Mouse (Mus musculus) neural tube, embryonic 11.5 days (tissue): ENCODE results near the gene Stk38. TPM values are rescaled to one million over a fixed set of nuclear protein-coding genes. Genes with fewer than 3 reads are reported as not detected.

ENCODE experiments used
- ATAC-seq: fragments of 200-750 bp; cut with Nextera tagmentation; 2 replicates; pipeline ENCODE4 v1.8.0; 2017; ENCODE audit warnings: moderate number of reproducible peaks, mild to moderate bottlenecking, moderate TSS enrichment, moderate library complexity; ENCODE audit not compliant: insufficient read depth, low FRiP score, low TSS enrichment
- DNase-seq: peaks from one replicate; pipeline ENCODE4 v3.0.0-alpha.2; 2015; ENCODE audit warnings: low spot score
- H3K27ac ChIP-seq: fragments of 300-500 bp; sonication (generic); 2 replicates; pipeline ENCODE4 v1.5.1; 2014; ENCODE audit warnings: low read depth, mild to moderate bottlenecking, low read length
- H3K27me3 ChIP-seq: fragments of 300-500 bp; sonication (generic); 2 replicates; pipeline ENCODE4 v1.6.1; 2014; ENCODE audit warnings: mild to moderate bottlenecking, low read length, mixed read lengths; ENCODE audit not compliant: control insufficient read depth, insufficient read depth
- H3K36me3 ChIP-seq: fragments of 300-500 bp; sonication (generic); 2 replicates; pipeline ENCODE4 v1.6.1; 2014; ENCODE audit warnings: mild to moderate bottlenecking, low read length, moderate library complexity, mixed read lengths; ENCODE audit not compliant: control insufficient read depth, insufficient read depth
- H3K4me1 ChIP-seq: fragments of 300-500 bp; sonication (generic); 2 replicates; pipeline ENCODE4 v1.6.1; 2014; ENCODE audit warnings: low read length, mixed read lengths; ENCODE audit not compliant: control insufficient read depth, insufficient read depth
- H3K4me2 ChIP-seq: fragments of 300-500 bp; sonication (generic); 2 replicates; pipeline ENCODE4 v1.6.1; 2014; ENCODE audit warnings: low read depth, mild to moderate bottlenecking, moderate library complexity
- H3K4me3 ChIP-seq: fragments of 300-500 bp; sonication (generic); 2 replicates; pipeline ENCODE4 v1.5.1; 2014; ENCODE audit warnings: low read depth, low read length
- H3K9ac ChIP-seq: fragments of 300-500 bp; sonication (generic); 2 replicates; pipeline ENCODE4 v1.6.1; 2014; ENCODE audit warnings: mild to moderate bottlenecking, low read length
- H3K9me3 ChIP-seq: fragments of 300-500 bp; sonication (generic); 2 replicates; pipeline ENCODE4 v1.6.1; 2016; ENCODE audit warnings: low read length; ENCODE audit not compliant: control insufficient read depth
- WGBS: fragments of 180-500 bp; shearing (Covaris S2); extraction: QIAGEN DNeasy Blood & Tissue Kit; methylation state at CpG from one replicate; pipeline ENCODE4 v1.1.7; 2014; 5-methylcytosine and 5-hydroxymethylcytosine counted together
- polyA plus RNA-seq: library from polyadenylated mRNA; unstranded; fragments of >200 nt; fragmentation: Nextera tagmentation; extraction: Ambion mirVana; gene quantifications from 2 replicates; pipeline ENCODE4 v1.2.1, GENCODE M21; 2014

Stk38 gene
- polyA plus RNA-seq, 1 experiment from 2014 or later, result 141 TPM

DNA sequence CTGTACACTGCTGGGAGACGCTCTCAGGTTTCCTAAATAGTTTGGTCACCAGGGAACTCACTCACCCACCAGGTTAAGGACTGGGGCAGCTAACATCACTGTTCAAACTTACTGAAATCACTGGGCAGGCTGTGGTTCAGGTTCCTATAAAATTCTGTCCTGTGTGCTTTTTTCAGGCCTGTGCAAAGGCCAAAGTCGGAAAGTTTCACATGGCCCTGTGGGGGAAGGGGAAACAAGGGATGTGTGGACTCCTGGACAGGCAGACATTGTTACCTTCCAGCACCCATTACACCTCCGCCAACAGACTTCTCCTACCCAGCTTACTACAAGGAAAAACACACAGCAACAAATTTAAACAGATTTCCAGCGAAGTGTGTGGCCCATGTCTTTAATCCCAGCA, 28.7 kb downstream of the Stk38 start:
- H3K4me2 ChIP-seq, result no peak overlapping the region
- no peaks in the 10 kb centered on the region for H3K9me3 ChIP-seq
- H3K4me1 ChIP-seq, result no peaks in the 10 kb centered on the region
- WGBS, result 91% methylated on average over 4 of the region's 4 CpGs
- DNase-seq, result no peak
- ATAC-seq, result no peak
- no peak overlapping the region for H3K9ac ChIP-seq
- no peak overlapping the region for H3K27ac ChIP-seq
- no peak overlapping the region for H3K4me3 ChIP-seq
- H3K36me3 ChIP-seq, result peaks cover 31% of the 10 kb centered on the region
- no peaks in the 10 kb centered on the region for H3K27me3 ChIP-seq

DNA sequence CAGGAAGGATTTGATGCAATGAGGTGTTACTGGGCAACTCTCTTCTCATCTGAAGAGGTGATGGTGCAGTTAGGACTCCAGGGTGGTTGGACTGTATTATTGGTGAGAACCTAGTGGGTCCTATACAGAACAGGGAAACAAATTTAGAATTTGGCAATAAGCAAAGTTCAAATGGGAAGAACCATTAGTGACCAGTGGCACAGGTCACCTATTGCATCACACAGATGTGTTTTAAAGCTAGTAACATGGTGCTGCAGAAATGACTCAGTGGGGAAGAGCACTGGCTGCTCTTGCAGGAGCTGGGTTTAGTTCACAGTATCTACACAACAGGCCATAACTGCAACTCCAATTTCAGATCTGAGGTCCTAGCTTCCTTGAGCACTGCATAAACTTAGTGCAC, 37.7 kb downstream of the Stk38 start:
- Histone ChIP-seq H3K4me3 (no peak overlapping the region), H3K36me3 (peaks cover 34% of the 10 kb centered on the region), H3K9ac (no peak overlapping the region), H3K27ac (no peak overlapping the region), H3K27me3 (no peaks in the 10 kb centered on the region), H3K4me2 (no peak overlapping the region), H3K9me3 (no peaks in the 10 kb centered on the region), H3K4me1 (no peaks in the 10 kb centered on the region)
- no peak for DNase-seq
- no peak for ATAC-seq

DNA sequence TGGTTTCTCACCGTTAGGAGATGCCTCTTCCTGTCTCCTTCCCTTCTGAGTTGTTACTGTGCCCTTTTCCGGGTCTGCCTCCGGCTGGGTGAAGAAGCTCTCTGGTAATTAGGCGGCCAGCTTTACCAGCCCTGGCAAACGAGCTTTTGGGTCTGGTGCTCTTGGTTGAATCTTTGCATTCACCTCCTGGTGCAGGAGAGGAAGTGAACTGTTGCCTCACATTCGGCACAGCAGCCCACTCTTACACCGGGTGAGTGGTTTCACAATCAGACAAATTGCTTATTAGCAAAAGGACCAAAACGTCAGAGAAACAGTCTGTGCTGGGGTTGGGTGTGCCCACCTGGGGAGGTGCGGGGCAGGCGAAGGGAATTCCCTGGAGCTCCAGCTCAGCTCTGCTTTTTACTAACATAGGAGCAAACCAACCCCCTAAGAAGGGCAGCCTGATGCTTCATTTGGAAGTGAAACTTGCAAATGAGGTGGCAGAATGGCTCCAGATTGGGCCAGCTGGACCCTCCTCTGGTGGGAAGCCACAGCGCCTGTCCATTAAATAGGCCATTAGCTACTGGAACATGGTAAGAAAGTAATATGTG, 40.7 kb downstream of the Stk38 start:
- no peak overlapping the region for H3K4me3 ChIP-seq
- no peak overlapping the region for H3K4me2 ChIP-seq
- H3K27me3 ChIP-seq, result no peaks in the 10 kb centered on the region
- DNase-seq, result no peak
- no peak overlapping the region for H3K27ac ChIP-seq
- H3K36me3 ChIP-seq, result peaks cover 25% of the 10 kb centered on the region
- 81% methylated on average over 11 of the region's 11 CpGs for WGBS
- H3K9me3 ChIP-seq, result no peaks in the 10 kb centered on the region
- ATAC-seq, result no peak
- no peak overlapping the region for H3K9ac ChIP-seq
- H3K4me1 ChIP-seq, result no peaks in the 10 kb centered on the region

- Histone ChIP-seq H3K9ac (no peak overlapping the region), H3K27ac (no peak overlapping the region), H3K4me2 (no peak overlapping the region), H3K9me3 (no peaks in the 10 kb centered on the region), H3K27me3 (no peaks in the 10 kb centered on the region), H3K36me3 (peaks cover 19% of the 10 kb centered on the region), H3K4me3 (no peak overlapping the region), H3K4me1 (no peaks in the 10 kb centered on the region)
- DNase-seq (no peak), ATAC-seq (no peak)
- 87% methylated on average over 10 of the region's 10 CpGs for WGBS
These were observed 46.2 kb downstream of the Stk38 start for GRCm38 (mm10) chr17:28961596-28961995.

- no peak overlapping the region for H3K27ac ChIP-seq
- H3K36me3 ChIP-seq, result peaks cover 15% of the 10 kb centered on the region
- H3K9ac ChIP-seq, result no peak overlapping the region
- H3K4me1 ChIP-seq, result no peaks in the 10 kb centered on the region
- no peak overlapping the region for H3K4me2 ChIP-seq
- ATAC-seq (no peak), DNase-seq (no peak)
- WGBS, result 87% methylated on average over 10 of the region's 10 CpGs
- H3K4me3 ChIP-seq, result no peak overlapping the region
- H3K9me3 ChIP-seq, result no peaks in the 10 kb centered on the region
- no peaks in the 10 kb centered on the region for H3K27me3 ChIP-seq
These were observed 47.2 kb downstream of the Stk38 start for GRCm38 (mm10) chr17:28960597-28960996.

DNA sequence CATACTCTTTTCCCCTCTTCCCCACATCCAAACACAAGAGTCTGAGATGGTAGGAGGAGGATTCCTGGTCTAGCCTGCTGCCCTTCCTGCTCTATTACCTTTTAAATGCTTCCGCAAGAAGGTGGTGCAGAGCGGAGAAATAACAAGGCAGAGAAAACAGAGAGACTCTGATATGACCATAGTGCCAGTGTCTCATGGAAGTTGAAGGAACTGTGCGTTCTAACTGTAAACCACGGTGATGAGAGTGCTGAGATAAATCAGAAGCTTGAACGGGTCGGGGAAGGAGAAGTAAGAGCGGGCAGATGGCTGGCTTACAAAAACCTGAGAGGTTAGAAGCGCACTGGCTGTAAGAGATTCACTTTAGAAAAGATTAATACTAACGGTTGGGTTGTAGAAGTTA, 53.4 kb downstream of the Stk38 start:
- no peak overlapping the region for H3K4me2 ChIP-seq
- H3K4me3 ChIP-seq, result no peak overlapping the region

DNA sequence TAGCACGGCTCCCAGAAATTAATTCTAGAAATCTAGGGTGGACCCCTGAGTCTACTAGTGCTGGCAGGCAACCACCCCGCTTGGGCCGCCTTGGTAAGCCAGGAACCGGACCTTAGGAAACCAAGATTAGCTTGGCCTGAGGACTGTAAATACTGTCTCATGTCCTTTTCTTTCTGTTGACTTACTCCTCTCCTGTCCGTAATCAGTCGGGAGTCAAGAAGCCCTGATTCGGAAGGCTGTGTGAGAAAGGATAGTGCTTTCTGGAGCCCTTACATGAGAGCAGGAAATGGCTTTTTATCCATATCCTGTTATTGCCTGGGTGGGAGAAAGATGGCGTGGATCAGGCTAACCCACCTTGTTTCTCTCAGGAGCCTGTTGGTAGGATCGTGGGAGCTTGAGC, 54.5 kb downstream of the Stk38 start:
- Histone ChIP-seq H3K4me1 (peaks cover 11% of the 10 kb centered on the region), H3K9ac (peak overlapping the region; percentile 95), H3K27ac (no peak overlapping the region), H3K36me3 (no peaks in the 10 kb centered on the region; the same call in none of the 2 replicates), H3K4me2 (peak overlapping the region; percentile 77), H3K9me3 (no peaks in the 10 kb centered on the region), H3K4me3 (peak overlapping the region; percentile 57), H3K27me3 (no peaks in the 10 kb centered on the region)
- 31% methylated on average over 9 of the region's 9 CpGs for WGBS
- DNase-seq (peak; percentile 23), ATAC-seq (no peak)

More for the DNA sequence above, 53.4 kb downstream of the Stk38 start:
- Histone ChIP-seq H3K9ac (no peak overlapping the region), H3K4me1 (peaks cover 11% of the 10 kb centered on the region), H3K9me3 (no peaks in the 10 kb centered on the region), H3K36me3 (no peaks in the 10 kb centered on the region; the same call in none of the 2 replicates), H3K27me3 (no peaks in the 10 kb centered on the region), H3K27ac (no peak overlapping the region)
- ATAC-seq (no peak), DNase-seq (no peak)
- 94% methylated on average over 9 of the region's 9 CpGs for WGBS

- Histone ChIP-seq H3K27me3 (no peaks in the 10 kb centered on the region), H3K4me2 (peak within 1 kb of the TSS; percentile 77), H3K27ac (peak within 1 kb of the TSS; percentile 88), H3K9me3 (peaks cover 2% of the 10 kb centered on the region; the same call in 1 of the 2 replicates), H3K9ac (peak within 1 kb of the TSS; percentile 95), H3K4me1 (peaks cover 11% of the 10 kb centered on the region), H3K36me3 (no peaks in the 10 kb centered on the region; the same call in 1 of the 2 replicates), H3K4me3 (peak within 1 kb of the TSS; percentile 57)
- DNase-seq (peak; percentile 94), ATAC-seq (peak; percentile 93)
- 1% methylated on average over 63 of the region's 80 CpGs for WGBS
These were observed 55.7 kb downstream of the Stk38 start, which contains the start of gene Kctd20 for GRCm38 (mm10) chr17:28951831-28952799. TSS of gene Kctd20 (plus strand) at chr17:28951950.
